ENCODE assay signal across 14 mouse cellular contexts in the genomic region with DNA sequence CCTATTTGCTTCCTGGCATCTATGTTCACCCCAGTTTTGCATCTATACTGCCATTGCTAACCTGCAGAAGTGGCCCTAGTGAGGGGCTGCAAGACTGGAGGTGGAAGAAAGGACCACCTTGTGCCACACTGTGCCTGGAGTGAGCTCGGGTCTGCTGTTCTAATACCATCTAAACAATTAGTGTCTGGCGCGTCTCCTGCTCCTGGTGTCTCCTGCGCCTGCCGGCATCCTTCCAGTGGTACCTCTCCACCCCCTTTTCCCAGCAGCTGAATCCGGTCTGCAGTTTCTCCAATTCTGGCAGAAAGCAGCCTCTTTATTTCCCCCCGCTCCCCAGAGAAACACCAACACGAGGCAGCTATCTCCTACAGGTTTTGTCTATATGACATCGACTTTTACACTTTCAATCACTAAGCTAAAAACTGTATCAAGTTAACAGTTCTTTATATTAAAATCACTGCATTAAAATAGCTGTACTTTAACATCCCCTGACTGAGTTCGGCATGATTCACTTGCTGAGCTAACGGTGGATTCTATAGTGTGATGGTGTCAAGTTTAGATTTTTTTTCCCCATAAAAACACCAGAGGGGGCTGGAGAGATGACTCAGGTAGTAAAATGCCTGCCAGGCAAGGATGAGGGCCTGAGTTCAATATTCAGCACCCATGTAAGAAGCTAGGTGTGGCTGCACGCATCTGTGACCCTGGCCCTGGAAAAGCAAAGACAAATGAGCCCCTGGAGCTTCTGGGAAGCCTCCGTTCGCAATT.
A peak's percentile ranks its signal among the peaks of the same experiment; 100 is the strongest.
DNase-seq lines count a peak whose midpoint lies in the region; ATAC-seq and TF ChIP-seq lines count a peak whose summit lies in the region.
"Had no signal": no experiment of that assay in that cellular context is flagged by ENCODE, and none has a peak within 500 bp of the region (broad histone marks: within the 10 kb centered on the region; RNA-seq: fewer than 3 reads in every experiment).

No protein-coding gene starts in this region.

- H3K27ac ChIP-seq in hindbrain, postnatal 0 days: no peak overlapping the region
- no peak overlapping the region for H3K27ac ChIP-seq in hindbrain, embryonic 10.5 days
- H3K27ac ChIP-seq: gastrocnemius, adult 2 months; hindbrain, embryonic 12.5 days; kidney, embryonic 15.5 days had no signal

- no peaks in the 10 kb centered on the region for H3K4me1 ChIP-seq in hindbrain, postnatal 0 days (ENCODE audit: insufficient read depth, low read length)
- H3K4me1 ChIP-seq in hindbrain, embryonic 10.5 days (replicated peaks): no peaks in the 10 kb centered on the region
- H3K4me1 ChIP-seq: hindbrain, embryonic 12.5 days; kidney, embryonic 15.5 days had no signal

- H3K4me2 ChIP-seq in hindbrain, postnatal 0 days (ENCODE audit: low read depth, low read length): no peak overlapping the region
- H3K4me2 ChIP-seq: hindbrain, embryonic 12.5 days; kidney, embryonic 15.5 days had no signal

- 0 out of 2 replicates have a peak, but pooled peaks have one; percentile 14 for TF ChIP-seq CTCF in hindbrain, postnatal 0 days (IDR thresholded peaks at IDR 0.05; ENCODE audit: low read depth)

- WGBS in hindbrain, postnatal 0 days: 83% methylated on average over 14 of the region's 14 CpGs
- WGBS in hindbrain, embryonic 10.5 days: 88% methylated on average over 14 of the region's 14 CpGs

- no peaks in the 10 kb centered on the region for H3K36me3 ChIP-seq in hindbrain, postnatal 0 days (ENCODE audit: insufficient read depth, low read length)
- H3K36me3 ChIP-seq in hindbrain, embryonic 10.5 days: no peaks in the 10 kb centered on the region
- H3K36me3 ChIP-seq: hindbrain, embryonic 12.5 days; kidney, embryonic 15.5 days had no signal

- intact Hi-C loops in heart, postnatal 10 days (cut with DNase I): no loop called here

- H3K4me3 ChIP-seq in hindbrain, postnatal 0 days (ENCODE audit: low read length): no peak overlapping the region
- H3K4me3 ChIP-seq in hindbrain, embryonic 10.5 days: no peak overlapping the region
- H3K4me3 ChIP-seq: gastrocnemius, adult 2 months; hindbrain, embryonic 12.5 days; kidney, embryonic 15.5 days had no signal

- ATAC-seq in hindbrain, postnatal 0 days: no peak
- ATAC-seq: forebrain, embryonic 14.5 days; intestine, embryonic 16.5 days had no signal

- H3K9ac ChIP-seq in hindbrain, postnatal 0 days (replicated peaks; ENCODE audit: low read length): no peak overlapping the region
- H3K9ac ChIP-seq: hindbrain, embryonic 12.5 days; kidney, embryonic 15.5 days had no signal

- H3K27me3 ChIP-seq in hindbrain, postnatal 0 days (ENCODE audit: insufficient read depth, low read length): no peaks in the 10 kb centered on the region
- H3K27me3 ChIP-seq in hindbrain, embryonic 10.5 days (ENCODE audit: insufficient read depth, poor library complexity, severe bottlenecking): no peaks in the 10 kb centered on the region
- H3K27me3 ChIP-seq: hindbrain, embryonic 12.5 days; kidney, embryonic 15.5 days had no signal

- no peaks in the 10 kb centered on the region for H3K9me3 ChIP-seq in hindbrain, postnatal 0 days (ENCODE audit: low read length)
- H3K9me3 ChIP-seq in hindbrain, embryonic 10.5 days: no peaks in the 10 kb centered on the region
- H3K9me3 ChIP-seq: hindbrain, embryonic 12.5 days; kidney, embryonic 15.5 days had no signal

- DNase-seq in hindbrain, postnatal 0 days (ENCODE audit: low spot score): no peak
- DNase-seq in hindbrain, embryonic 10.5 days (ENCODE audit: low spot score): no peak
- peak; percentile 29 to 38 for DNase-seq in right cerebral cortex, adult 2 months (ENCODE audit: low spot score in 2 of 2)
- no peak for DNase-seq in right cerebral cortex, postnatal 4 days
- peak; percentile 24 for DNase-seq in NIH3T3 (ENCODE audit: low read depth)
- DNase-seq in neural tube, embryonic 10.5 days (ENCODE audit: extremely low spot score, low spot score): no peak
- no peak for DNase-seq in heart, postnatal 10 days
- DNase-seq: gastrocnemius, adult 2 months; lung, postnatal 14 days; thymus, adult 18-20 months had no signal

Comparison
In these comparisons a context has a peak if more than half of its experiments do, and no peak if none do; other contexts are left out.
1. DNase-seq: peak in right cerebral cortex, adult 2 months (2 of 2) and NIH3T3 (single experiment); none in hindbrain, postnatal 0 days (single experiment), hindbrain, embryonic 10.5 days (single experiment), right cerebral cortex, postnatal 4 days (single experiment), neural tube, embryonic 10.5 days (single experiment) and heart, postnatal 10 days (0 of 2).